Mouse (Mus musculus) cerebellum, postnatal 36 days (tissue): ENCODE results near the gene Casc1.

Source experiments
- DNase-seq, 2 experiments: peaks; one replicate each; pipeline ENCODE4 v3.0.0; 2021 to 2022; ENCODE audit warnings: mixed read lengths in 2 of 2

The Casc1 gene

GRCm38 (mm10) chr6:145202432-145203125, 8.2 kb downstream of the Casc1 start:
- DNase-seq = no peak

GRCm38 (mm10) chr6:145197949-145198686, 12.7 kb downstream of the Casc1 start:
- DNase-seq = no peak

- no peak for DNase-seq
Measured at GRCm38 (mm10) chr6:145193446-145193845, 17.4 kb downstream of the Casc1 start.

- no peak for DNase-seq
Measured at GRCm38 (mm10) chr6:145193038-145193437, 17.8 kb downstream of the Casc1 start.

- peak; percentile 16 to 37 for DNase-seq
Measured at GRCm38 (mm10) chr6:145187093-145188088, 23.4 kb downstream of the Casc1 start.

- no peak for DNase-seq
Measured at GRCm38 (mm10) chr6:145186096-145186495, 24.7 kb downstream of the Casc1 start.

- DNase-seq = no peak
Measured at GRCm38 (mm10) chr6:145182044-145182443, 28.8 kb downstream of the Casc1 start.

GRCm38 (mm10) chr6:145179665-145180064, 31.1 kb downstream of the Casc1 start:
- peak; percentile 13 to 28 for DNase-seq

GRCm38 (mm10) chr6:145176474-145176873, 34.3 kb downstream of the Casc1 start:
- no peak for DNase-seq

- DNase-seq = no peak
Measured at GRCm38 (mm10) chr6:145175571-145175981, 35.2 kb downstream of the Casc1 start.

GRCm38 (mm10) chr6:145173781-145174191, 37.0 kb downstream of the Casc1 start:
- DNase-seq = peak; percentile 17 to 35

- no peak for DNase-seq
Measured at GRCm38 (mm10) chr6:145171892-145172606, 38.8 kb downstream of the Casc1 start.

- DNase-seq = no peak
Measured at GRCm38 (mm10) chr6:145160581-145160980, 50.2 kb downstream of the Casc1 start.

- DNase-seq = no peak
Measured at GRCm38 (mm10) chr6:145158619-145159018, 52.2 kb downstream of the Casc1 start.

GRCm38 (mm10) chr6:145149054-145149453, 61.8 kb downstream of the Casc1 start:
- no peak for DNase-seq

- DNase-seq = no peak
Measured at GRCm38 (mm10) chr6:145147716-145148115, 63.1 kb downstream of the Casc1 start.

- DNase-seq = no peak
Measured at GRCm38 (mm10) chr6:145145173-145145572, 65.6 kb downstream of the Casc1 start.

GRCm38 (mm10) chr6:145141827-145142226, 69.0 kb downstream of the Casc1 start:
- no peak for DNase-seq

- no peak for DNase-seq
Measured at GRCm38 (mm10) chr6:145140706-145141105, 70.1 kb downstream of the Casc1 start.

- no peak for DNase-seq
Measured at GRCm38 (mm10) chr6:145139776-145140475, 70.9 kb downstream of the Casc1 start.

GRCm38 (mm10) chr6:145139236-145139635, 71.6 kb downstream of the Casc1 start:
- DNase-seq = no peak

GRCm38 (mm10) chr6:145136831-145137230, 74.0 kb downstream of the Casc1 start:
- DNase-seq = no peak
